In the genomic region with DNA sequence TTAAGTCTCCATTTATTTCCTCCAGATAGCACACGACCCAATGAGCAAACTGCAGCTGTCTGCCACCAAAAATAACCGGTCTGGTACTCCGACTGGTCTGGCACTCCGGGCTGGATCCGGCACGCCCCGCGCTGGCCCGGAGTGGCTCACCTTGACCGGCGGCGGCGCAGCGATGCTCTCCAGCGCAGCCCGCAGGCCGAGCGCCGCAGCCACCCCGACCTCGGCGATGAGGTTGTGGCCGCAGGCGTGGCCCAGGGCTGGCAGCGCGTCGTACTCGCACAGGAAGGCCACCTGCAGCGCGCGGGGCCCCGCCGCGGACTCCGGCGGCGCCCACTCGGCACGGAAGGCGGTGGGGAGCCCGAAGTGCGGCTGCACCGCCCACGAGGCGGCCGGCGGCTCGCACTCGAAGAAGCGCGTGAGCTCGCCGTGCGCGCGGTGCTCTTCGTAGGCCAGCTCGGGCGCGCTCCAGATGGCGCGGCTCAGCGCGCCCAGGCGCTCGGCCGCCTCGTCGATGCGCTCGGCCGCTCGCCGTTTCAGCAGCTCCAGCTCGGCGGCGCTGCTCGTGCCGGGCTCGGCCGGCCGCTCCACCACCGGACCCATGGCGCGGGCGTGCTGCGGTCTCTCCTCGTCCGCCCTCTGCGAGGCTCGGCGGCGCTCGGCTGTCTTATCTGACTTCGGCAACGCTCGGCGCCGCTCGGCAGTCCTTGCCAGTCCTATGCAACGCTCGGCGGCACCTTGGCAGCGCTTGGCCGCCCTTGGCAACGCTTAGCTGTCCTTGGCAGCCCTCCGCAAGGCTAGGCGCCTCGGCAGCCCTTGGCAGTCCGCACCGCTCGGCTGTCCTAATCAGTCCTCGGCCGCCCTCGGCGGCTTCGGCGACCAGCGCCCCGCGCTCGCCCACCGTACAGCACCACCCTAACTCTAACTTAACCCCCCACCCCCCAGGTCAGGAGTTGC, we compare ENCODE assay signal across 8 mouse cellular contexts. TPM values are rescaled to one million over a fixed set of nuclear protein-coding genes. Genes with fewer than 3 reads are reported as not detected.
DNase-seq lines count a peak whose midpoint lies in the region; ATAC-seq and TF ChIP-seq lines count a peak whose summit lies in the region.

No protein-coding gene starts in this region.

- H3K9ac ChIP-seq in hindbrain, embryonic 15.5 days: peak overlapping the region; percentile 78

- no peaks in the 10 kb centered on the region for H3K9me3 ChIP-seq in hindbrain, embryonic 15.5 days

- H3K4me2 ChIP-seq in hindbrain, embryonic 15.5 days: peak overlapping the region; percentile 77

- TF ChIP-seq POLR2A in cortical plate, adult 2 months (IDR thresholded peaks at IDR 0.05; ENCODE audit: extremely low read depth, insufficient read depth, low read length): 0 out of 2 replicates have a peak, but pooled peaks have one; percentile 26

- peak overlapping the region; percentile 90 for H3K27ac ChIP-seq in cortical plate, adult 2 months (ENCODE audit: insufficient read depth, low read length)
- peak overlapping the region; percentile 96 for H3K27ac ChIP-seq in hindbrain, embryonic 15.5 days (replicated peaks)

- H3K4me3 ChIP-seq in cortical plate, adult 2 months (ENCODE audit: insufficient read depth, low read length): peak overlapping the region; percentile 44
- peak overlapping the region; percentile 82 for H3K4me3 ChIP-seq in hindbrain, embryonic 15.5 days

- DNase-seq in T-cell, adult 2 months (ENCODE audit: low spot score): peak; percentile 59
- DNase-seq in gastrocnemius, adult 18-20 months (ENCODE audit: low spot score): peak; percentile 93
- DNase-seq in left cerebral cortex, adult 11 months (ENCODE audit: low spot score): peak; percentile 81
- DNase-seq in lung, postnatal 25 days (ENCODE audit: low spot score): peak; percentile 79
- peak; percentile 71 for DNase-seq in retina, postnatal 7 days (ENCODE audit: low read depth, low spot score)
- DNase-seq in thymus, postnatal 4 days: peak; percentile 73

- TF ChIP-seq CTCF in cortical plate, adult 2 months (IDR thresholded peaks at IDR 0.05; ENCODE audit: extremely low read depth, insufficient read depth, low read length): no peak

- peak; percentile 94 for ATAC-seq in hindbrain, embryonic 15.5 days (ENCODE audit: low FRiP score, low read depth)

- H3K36me3 ChIP-seq in hindbrain, embryonic 15.5 days: peaks cover 6% of the 10 kb centered on the region; the same call in 1 of the 2 replicates

- H3K27me3 ChIP-seq in hindbrain, embryonic 15.5 days: no peaks in the 10 kb centered on the region

- WGBS in hindbrain, embryonic 15.5 days: under 1% methylated on average over 105 of the region's 123 CpGs

- H3K4me1 ChIP-seq in cortical plate, adult 2 months (ENCODE audit: control insufficient read depth, insufficient read depth, low read length): no peaks in the 10 kb centered on the region
- peaks cover 14% of the 10 kb centered on the region for H3K4me1 ChIP-seq in hindbrain, embryonic 15.5 days (replicated peaks)

RNA-seq across cellular contexts. Expression of gene Pm20d2, which starts 0.5 kb away (rescaled TPM):
- polyA plus RNA-seq in cortical plate, adult 2 months (2012; rRNA removed): 2.5 and 2.7 TPM in 2 replicates
- 10 to 100 TPM; 32.8 to 47.4 TPM for total RNA-seq in gastrocnemius, adult 18-20 months (2021)
- 2.4 and 2.5 TPM in 2 replicates for polyA plus RNA-seq in hindbrain, embryonic 15.5 days (2015; fragmentation: Nextera tagmentation; extraction: Ambion mirVana)

RNA-seq across cellular contexts. Expression of gene Srsf12, which starts 19.7 kb away (rescaled TPM):
- polyA plus RNA-seq in cortical plate, adult 2 months (2012; rRNA removed): 17.6 and 19.6 TPM in 2 replicates
- total RNA-seq in gastrocnemius, adult 18-20 months (2021): not detected
- 60.7 and 65.2 TPM in 2 replicates for polyA plus RNA-seq in hindbrain, embryonic 15.5 days (2015; fragmentation: Nextera tagmentation; extraction: Ambion mirVana)

RNA-seq across cellular contexts. Expression of gene Gabrr1, which starts 56.7 kb away (rescaled TPM):
- 0.06 and 0.08 TPM in 2 replicates for polyA plus RNA-seq in cortical plate, adult 2 months (2012; rRNA removed)
- under 1 TPM; 0.12 to 0.34 TPM for total RNA-seq in gastrocnemius, adult 18-20 months (2021)
- 0.23 and 0.25 TPM in 2 replicates for polyA plus RNA-seq in hindbrain, embryonic 15.5 days (2015; fragmentation: Nextera tagmentation; extraction: Ambion mirVana)

Comparison
In these comparisons a context has a peak if more than half of its experiments do, and no peak if none do; other contexts are left out.
1. Peak in every context shown above with its lines: DNase-seq, ATAC-seq, H3K4me3 ChIP-seq and H3K27ac ChIP-seq.